Mouse (Mus musculus): ENCODE results near the gene Osbpl8. TPM values are rescaled to one million over a fixed set of nuclear protein-coding genes. Genes with fewer than 3 reads are reported as not detected.

Osbpl8 gene
- total and polyA plus RNA-seq, 2 experiments from 2014 or later = 15.8 to 36.3 TPM

DNA sequence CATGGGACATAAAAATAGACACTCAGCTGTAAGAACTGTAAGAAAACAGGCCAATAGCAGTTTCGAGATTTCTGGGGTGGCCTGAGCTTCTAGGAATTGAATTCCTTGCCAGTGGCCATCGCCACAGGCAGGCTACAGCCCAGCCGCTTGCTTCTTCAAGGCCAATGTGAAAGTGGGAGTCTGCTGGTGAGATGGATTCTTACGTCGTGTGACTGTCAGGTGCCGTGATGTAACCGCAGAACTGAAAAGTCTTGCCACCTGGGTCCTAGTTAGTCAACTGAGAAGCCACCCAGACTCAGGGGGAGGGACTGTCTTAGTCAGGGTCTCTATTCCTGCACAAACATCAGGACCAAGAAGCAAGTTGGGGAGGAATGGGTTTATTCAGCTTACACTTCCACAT is 40.4 kb upstream of the Osbpl8 start:
- no peaks in the 10 kb centered on the region for H3K9me3 ChIP-seq (ENCODE audit: low read length)
- H3K9ac ChIP-seq (replicated peaks; ENCODE audit: low read length) = no peak overlapping the region
- H3K36me3 ChIP-seq (ENCODE audit: insufficient read depth, low read length) = no peaks in the 10 kb centered on the region
- no peak overlapping the region for H3K27ac ChIP-seq
- no peak overlapping the region for H3K4me3 ChIP-seq (ENCODE audit: low read length)
- WGBS = 94% methylated on average over 7 of the region's 7 CpGs
- ATAC-seq = no peak
- H3K27me3 ChIP-seq (ENCODE audit: insufficient read depth, low read length) = no peaks in the 10 kb centered on the region
- TF ChIP-seq CTCF (IDR thresholded peaks at IDR 0.05; ENCODE audit: low read depth) = no peak
- no peak overlapping the region for H3K4me2 ChIP-seq (ENCODE audit: low read depth, low read length)
- no peaks in the 10 kb centered on the region for H3K4me1 ChIP-seq (ENCODE audit: insufficient read depth, low read length)
- no peak for DNase-seq (ENCODE audit: low spot score)

DNA sequence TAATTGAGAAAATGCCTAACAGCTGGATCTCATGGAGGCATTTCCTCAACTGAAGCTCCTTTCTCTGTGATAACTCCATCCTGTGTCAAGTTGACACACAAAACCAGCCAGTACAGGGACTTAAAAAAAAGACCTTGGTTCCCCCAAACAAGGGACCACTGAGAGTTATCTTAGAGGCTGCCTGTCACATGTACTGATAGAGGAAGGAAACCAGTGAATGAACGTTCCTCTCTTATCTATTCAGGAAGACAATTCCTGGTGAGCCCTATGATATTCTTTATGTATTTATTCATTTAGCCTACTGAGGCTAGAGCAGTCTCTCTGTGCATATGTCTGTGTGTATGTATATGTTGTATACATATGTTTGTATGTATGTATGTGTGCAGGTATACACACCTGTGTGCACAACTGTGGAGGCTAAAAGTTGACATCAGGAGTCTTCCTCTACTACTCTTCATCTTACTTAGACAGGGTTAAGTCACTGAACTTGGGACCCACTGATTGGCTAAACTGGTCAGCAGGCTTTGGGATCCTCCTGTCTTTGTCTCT is 39.7 kb upstream of the Osbpl8 start:
- Histone ChIP-seq H3K27ac (no peak overlapping the region), H3K36me3 (ENCODE audit: insufficient read depth, low read length) (no peaks in the 10 kb centered on the region), H3K4me3 (ENCODE audit: low read length) (no peak overlapping the region), H3K27me3 (ENCODE audit: insufficient read depth, low read length) (no peaks in the 10 kb centered on the region), H3K4me1 (ENCODE audit: insufficient read depth, low read length) (no peaks in the 10 kb centered on the region), H3K9me3 (ENCODE audit: low read length) (no peaks in the 10 kb centered on the region), H3K9ac (replicated peaks; ENCODE audit: low read length) (no peak overlapping the region), H3K4me2 (ENCODE audit: low read depth, low read length) (no peak overlapping the region)
- ATAC-seq = no peak
- no peak for TF ChIP-seq CTCF (IDR thresholded peaks at IDR 0.05; ENCODE audit: low read depth)
- no peak for DNase-seq (ENCODE audit: low spot score)
- 80% methylated on average over 1 of the region's 1 CpGs for WGBS

GRCm38 (mm10) chr10:111127388-111127787 is 37.2 kb upstream of the Osbpl8 start:
- no peak overlapping the region for H3K4me3 ChIP-seq (ENCODE audit: low read length)
- 88% methylated on average over 10 of the region's 10 CpGs for WGBS
- DNase-seq (ENCODE audit: low spot score) = no peak

DNA sequence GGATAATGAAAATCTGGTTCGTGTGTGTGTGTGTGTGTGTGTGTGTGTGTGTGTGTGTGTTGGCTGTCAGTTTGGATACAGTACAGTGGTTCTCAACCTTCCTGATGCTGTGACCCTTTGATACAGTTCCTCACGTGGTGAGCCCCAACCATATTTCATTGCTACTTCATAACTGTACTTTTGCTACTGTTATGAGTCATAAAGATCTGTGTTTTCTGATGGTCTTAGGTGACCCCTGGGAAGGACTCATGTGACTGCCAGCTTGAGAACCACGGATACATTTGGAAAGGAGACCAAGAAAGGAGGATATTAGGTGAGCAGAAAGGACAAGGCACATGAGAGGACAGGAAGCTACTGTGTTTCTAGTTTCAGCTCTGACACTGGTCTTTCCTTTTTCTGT is 36.1 kb upstream of the Osbpl8 start:
- H3K4me1 ChIP-seq (ENCODE audit: insufficient read depth, low read length) = no peaks in the 10 kb centered on the region
- no peaks in the 10 kb centered on the region for H3K9me3 ChIP-seq (ENCODE audit: low read length)
- H3K4me3 ChIP-seq (ENCODE audit: low read length) = no peak overlapping the region
- H3K27me3 ChIP-seq (ENCODE audit: insufficient read depth, low read length) = no peaks in the 10 kb centered on the region
- 72% methylated on average over 3 of the region's 3 CpGs for WGBS
- no peaks in the 10 kb centered on the region for H3K36me3 ChIP-seq (ENCODE audit: insufficient read depth, low read length)
- DNase-seq (ENCODE audit: low spot score) = no peak
- no peak overlapping the region for H3K4me2 ChIP-seq (ENCODE audit: low read depth, low read length)
- no peak overlapping the region for H3K9ac ChIP-seq (replicated peaks; ENCODE audit: low read length)
- TF ChIP-seq CTCF (IDR thresholded peaks at IDR 0.05; ENCODE audit: low read depth) = no peak
- no peak overlapping the region for H3K27ac ChIP-seq
- ATAC-seq = no peak

More at GRCm38 (mm10) chr10:111127388-111127787, 37.2 kb upstream of the Osbpl8 start:
- Histone ChIP-seq H3K4me2 (ENCODE audit: low read depth, low read length) (no peak overlapping the region), H3K9ac (replicated peaks; ENCODE audit: low read length) (no peak overlapping the region), H3K9me3 (ENCODE audit: low read length) (no peaks in the 10 kb centered on the region), H3K27ac (no peak overlapping the region), H3K36me3 (ENCODE audit: insufficient read depth, low read length) (no peaks in the 10 kb centered on the region), H3K27me3 (ENCODE audit: insufficient read depth, low read length) (no peaks in the 10 kb centered on the region), H3K4me1 (ENCODE audit: insufficient read depth, low read length) (no peaks in the 10 kb centered on the region)
- ATAC-seq = no peak
- TF ChIP-seq CTCF (IDR thresholded peaks at IDR 0.05; ENCODE audit: low read depth) = no peak

DNA sequence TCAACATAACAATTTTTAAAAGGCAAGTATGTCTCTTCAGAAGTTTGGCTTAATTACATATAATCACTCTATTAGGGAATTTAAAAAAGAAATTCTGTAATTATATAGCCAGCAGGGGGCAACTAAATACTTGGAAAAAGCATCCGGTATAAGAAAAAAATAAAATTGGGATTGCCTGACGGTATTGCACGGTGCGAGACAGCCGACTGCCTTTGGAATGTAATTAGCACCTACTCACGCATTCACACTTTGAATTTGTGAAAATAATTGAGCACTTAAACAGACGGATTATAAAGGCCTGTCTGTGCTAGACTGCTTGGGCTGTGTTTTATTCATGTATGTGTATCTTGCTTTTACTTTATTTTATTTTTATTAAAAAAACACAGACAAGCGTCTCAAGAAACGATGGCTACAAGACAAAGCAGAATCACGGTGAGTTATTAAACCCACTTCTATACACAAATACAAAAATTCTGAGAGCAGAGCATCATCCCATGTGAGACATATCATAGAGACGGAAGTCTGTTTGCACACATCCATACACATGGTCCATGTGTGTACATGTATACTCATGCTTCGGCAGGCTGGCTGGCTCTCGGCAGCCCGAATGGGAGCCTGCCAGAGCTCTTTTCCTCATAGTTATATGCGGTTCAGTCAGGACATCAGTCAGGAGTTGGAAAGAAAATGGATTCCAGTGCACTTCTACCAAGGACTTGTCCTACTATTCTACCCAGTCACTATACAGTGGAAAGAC is 34.5 kb upstream of the Osbpl8 start:
- no peak overlapping the region for H3K4me3 ChIP-seq (ENCODE audit: low read length)
- DNase-seq (ENCODE audit: low spot score) (peak; percentile 49), ATAC-seq (no peak)
- no peaks in the 10 kb centered on the region for H3K9me3 ChIP-seq (ENCODE audit: low read length)
- no peak overlapping the region for H3K9ac ChIP-seq (replicated peaks; ENCODE audit: low read length)
- 75% methylated on average over 15 of the region's 15 CpGs for WGBS
- no peak overlapping the region for H3K27ac ChIP-seq
- no peaks in the 10 kb centered on the region for H3K27me3 ChIP-seq (ENCODE audit: insufficient read depth, low read length)
- no peak for TF ChIP-seq CTCF (IDR thresholded peaks at IDR 0.05; ENCODE audit: low read depth)
- no peaks in the 10 kb centered on the region for H3K4me1 ChIP-seq (ENCODE audit: insufficient read depth, low read length)
- H3K36me3 ChIP-seq (ENCODE audit: insufficient read depth, low read length) = no peaks in the 10 kb centered on the region
- no peak overlapping the region for H3K4me2 ChIP-seq (ENCODE audit: low read depth, low read length)

- Histone ChIP-seq H3K4me2 (ENCODE audit: low read depth, low read length) (no peak overlapping the region), H3K27me3 (ENCODE audit: insufficient read depth, low read length) (no peaks in the 10 kb centered on the region), H3K36me3 (ENCODE audit: insufficient read depth, low read length) (no peaks in the 10 kb centered on the region), H3K9ac (replicated peaks; ENCODE audit: low read length) (no peak overlapping the region), H3K9me3 (ENCODE audit: low read length) (no peaks in the 10 kb centered on the region), H3K4me1 (ENCODE audit: insufficient read depth, low read length) (no peaks in the 10 kb centered on the region), H3K4me3 (ENCODE audit: low read length) (no peak overlapping the region), H3K27ac (no peak overlapping the region)
- ATAC-seq (no peak), DNase-seq (ENCODE audit: low spot score) (no peak)
- no peak for TF ChIP-seq CTCF (IDR thresholded peaks at IDR 0.05; ENCODE audit: low read depth)
- WGBS = 42% methylated on average over 3 of the region's 3 CpGs
Observed at GRCm38 (mm10) chr10:111130872-111131271, 33.7 kb upstream of the Osbpl8 start.

DNA sequence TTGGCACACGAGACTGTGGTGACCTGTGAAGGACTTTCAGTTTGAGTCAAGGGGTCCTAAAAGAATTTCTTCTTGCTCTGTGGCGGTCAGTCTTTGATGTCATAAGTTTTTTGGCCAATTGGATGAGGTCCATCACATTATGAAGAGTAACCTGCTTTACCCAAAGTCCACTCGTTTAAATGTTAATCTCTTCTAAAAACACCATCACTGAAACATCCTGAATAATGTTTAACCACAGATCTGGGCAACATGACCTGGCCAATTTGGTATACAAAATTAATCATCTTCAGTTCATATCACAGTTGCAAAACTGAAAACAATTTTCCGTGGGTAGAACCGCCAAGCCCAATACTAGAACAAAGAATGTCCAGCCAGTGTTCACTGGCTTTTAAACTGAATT is 31.3 kb upstream of the Osbpl8 start:
- H3K27ac ChIP-seq = no peak overlapping the region
- no peak overlapping the region for H3K4me2 ChIP-seq (ENCODE audit: low read depth, low read length)
- H3K36me3 ChIP-seq (ENCODE audit: insufficient read depth, low read length) = no peaks in the 10 kb centered on the region
- TF ChIP-seq CTCF (IDR thresholded peaks at IDR 0.05; ENCODE audit: low read depth) = no peak
- H3K4me3 ChIP-seq (ENCODE audit: low read length) = no peak overlapping the region
- H3K9ac ChIP-seq (replicated peaks; ENCODE audit: low read length) = no peak overlapping the region
- DNase-seq (ENCODE audit: low spot score) (no peak), ATAC-seq (no peak)
- no peaks in the 10 kb centered on the region for H3K4me1 ChIP-seq (ENCODE audit: insufficient read depth, low read length)
- no peaks in the 10 kb centered on the region for H3K27me3 ChIP-seq (ENCODE audit: insufficient read depth, low read length)
- no peaks in the 10 kb centered on the region for H3K9me3 ChIP-seq (ENCODE audit: low read length)
- WGBS = 94% methylated on average over 5 of the region's 5 CpGs
